Mouse (Mus musculus): ENCODE results near the gene AC170998.1.

- TF ChIP-seq GATA1 (IDR thresholded peaks at IDR 0.05; ENCODE audit: borderline replicate concordance, low read length) (no peak), FLI1 (IDR thresholded peaks at IDR 0.05; ENCODE audit: low read length) (no peak)
These were observed 43.4 kb upstream of the AC170998.1 start for GRCm38 (mm10) chr17:28682311-28683084.
